In genomic region chr14:45653756-45654155, GRCm38 (mm10) we compare ENCODE assay signal across 16 mouse cellular contexts. TPM values are rescaled to one million over a fixed set of nuclear protein-coding genes. Genes with fewer than 3 reads are reported as not detected.
DNase-seq lines count a peak whose midpoint lies in the region; ATAC-seq and TF ChIP-seq lines count a peak whose summit lies in the region.
"Had no signal": no experiment of that assay in that cellular context is flagged by ENCODE, and none has a peak within 500 bp of the region (broad histone marks: within the 10 kb centered on the region; RNA-seq: fewer than 3 reads in every experiment).

No protein-coding gene starts in this region.

- no peak for TF ChIP-seq POLR2A in heart, adult 2 months (IDR thresholded peaks at IDR 0.05; ENCODE audit: insufficient read depth, low read depth, low read length)

- DNase-seq in heart, adult 2 months: no peak
- no peak for DNase-seq in stomach, postnatal 0 days (ENCODE audit: low spot score)
- DNase-seq in liver, embryonic 14.5 days (ENCODE audit: low read depth in 3 of 3, low spot score in 3 of 3): peak; percentile 81 to 86 (median 83)
- no peak for DNase-seq in gastrocnemius, postnatal 10 days
- no peak for DNase-seq in adrenal gland, adult 8-10 months
- DNase-seq in retina, embryonic 14.5 days (ENCODE audit: low spot score): no peak
- DNase-seq: cerebellum, adult 8-10 months; gastrocnemius, adult 2 months; heart, postnatal 10 days; kidney, adult 11 months; retina, postnatal 1 day had no signal

- H3K4me3 ChIP-seq in heart, embryonic 11.5 days (ENCODE audit: low read depth, low read length): no peak overlapping the region
- H3K4me3 ChIP-seq in heart, adult 2 months: no peak overlapping the region
- H3K4me3 ChIP-seq in stomach, embryonic 15.5 days (replicated peaks): no peak overlapping the region
- H3K4me3 ChIP-seq in stomach, postnatal 0 days (ENCODE audit: low read depth, low read length): no peak overlapping the region
- H3K4me3 ChIP-seq in liver, embryonic 14.5 days (ENCODE audit: insufficient read depth in 1 of 2, low read depth in 2 of 2, low read length in 2 of 2): peak overlapping the region; percentile 36 to 93
- H3K4me3 ChIP-seq: forebrain, embryonic 10.5 days; gastrocnemius, adult 2 months; limb, embryonic 13.5 days; myocyte had no signal

- H3K9me3 ChIP-seq in heart, embryonic 11.5 days (replicated peaks; ENCODE audit: control insufficient read depth, low read length): no peaks in the 10 kb centered on the region
- H3K9me3 ChIP-seq in stomach, embryonic 15.5 days: no peaks in the 10 kb centered on the region
- H3K9me3 ChIP-seq in stomach, postnatal 0 days (ENCODE audit: control insufficient read depth, low read length): no peaks in the 10 kb centered on the region
- no peaks in the 10 kb centered on the region for H3K9me3 ChIP-seq in liver, embryonic 14.5 days (ENCODE audit: control insufficient read depth, low read length)
- H3K9me3 ChIP-seq: forebrain, embryonic 10.5 days; limb, embryonic 13.5 days had no signal

- 49% methylated on average over 2 of the region's 2 CpGs for WGBS in heart, embryonic 11.5 days (ENCODE audit: insufficient replicate concordance)
- WGBS in heart, adult 2 months: 69% methylated on average over 2 of the region's 2 CpGs
- 54% methylated on average over 2 of the region's 2 CpGs for WGBS in stomach, embryonic 15.5 days
- 81% methylated on average over 2 of the region's 2 CpGs for WGBS in stomach, postnatal 0 days
- WGBS in liver, embryonic 14.5 days (ENCODE audit: insufficient replicate concordance): 16% methylated on average over 2 of the region's 2 CpGs

- H3K4me2 ChIP-seq in heart, embryonic 11.5 days: peak overlapping the region; percentile 87; the same call in 1 of the 2 replicates
- no peak overlapping the region for H3K4me2 ChIP-seq in stomach, embryonic 15.5 days
- no peak overlapping the region for H3K4me2 ChIP-seq in stomach, postnatal 0 days (replicated peaks; ENCODE audit: low read depth)
- peak overlapping the region; percentile 90 for H3K4me2 ChIP-seq in liver, embryonic 14.5 days (ENCODE audit: low read depth)
- H3K4me2 ChIP-seq: limb, embryonic 13.5 days had no signal

- no peak overlapping the region for H3K9ac ChIP-seq in heart, embryonic 11.5 days (ENCODE audit: low read depth, low read length)
- no peak overlapping the region for H3K9ac ChIP-seq in heart, adult 2 months (ENCODE audit: low read depth, low read length)
- no peak overlapping the region for H3K9ac ChIP-seq in stomach, embryonic 15.5 days
- H3K9ac ChIP-seq in stomach, postnatal 0 days (ENCODE audit: low read length): no peak overlapping the region
- peak overlapping the region; percentile 70 for H3K9ac ChIP-seq in liver, embryonic 14.5 days (replicated peaks)
- H3K9ac ChIP-seq: limb, embryonic 13.5 days had no signal

- TF ChIP-seq CTCF in heart, adult 2 months (IDR thresholded peaks at IDR 0.05): no peak
- TF ChIP-seq CTCF in stomach, postnatal 0 days (IDR thresholded peaks at IDR 0.05; ENCODE audit: low read depth): no peak
- TF ChIP-seq CTCF in liver, embryonic 14.5 days (IDR thresholded peaks at IDR 0.05; ENCODE audit: low read depth): no peak

- no peaks in the 10 kb centered on the region for H3K36me3 ChIP-seq in heart, embryonic 11.5 days (ENCODE audit: control insufficient read depth, insufficient read depth, low read length)
- no peaks in the 10 kb centered on the region for H3K36me3 ChIP-seq in heart, adult 2 months (ENCODE audit: control insufficient read depth, insufficient read depth, low read length)
- H3K36me3 ChIP-seq in stomach, embryonic 15.5 days: no peaks in the 10 kb centered on the region
- H3K36me3 ChIP-seq in stomach, postnatal 0 days (ENCODE audit: control insufficient read depth, insufficient read depth, low read length): no peaks in the 10 kb centered on the region
- H3K36me3 ChIP-seq in liver, embryonic 14.5 days (replicated peaks; ENCODE audit: control insufficient read depth, insufficient read depth, low read depth): peaks cover 3% of the 10 kb centered on the region; the same call in 1 of the 2 replicates
- H3K36me3 ChIP-seq: forebrain, embryonic 10.5 days; limb, embryonic 13.5 days had no signal

- TF ChIP-seq EP300 in heart, adult 2 months (IDR thresholded peaks at IDR 0.05; ENCODE audit: insufficient read depth, low read depth, low read length): no peak
- no peak for TF ChIP-seq EP300 in stomach, postnatal 0 days (optimal IDR thresholded peaks at IDR 0.05)
- TF ChIP-seq EP300 in liver, embryonic 14.5 days (IDR thresholded peaks at IDR 0.05; ENCODE audit: low read depth): peak; percentile 96

- peaks cover 3% of the 10 kb centered on the region; the same call in 1 of the 2 replicates for H3K79me2 ChIP-seq in heart, adult 2 months (replicated peaks; ENCODE audit: control insufficient read depth, insufficient read depth, low read length)

- H3K27ac ChIP-seq in heart, embryonic 11.5 days (ENCODE audit: low read depth, low read length): peak overlapping the region; percentile 13; the same call in 1 of the 2 replicates
- H3K27ac ChIP-seq in heart, adult 2 months: no peak overlapping the region
- H3K27ac ChIP-seq in stomach, embryonic 15.5 days: no peak overlapping the region
- no peak overlapping the region for H3K27ac ChIP-seq in stomach, postnatal 0 days (replicated peaks)
- peak overlapping the region; percentile 97 for H3K27ac ChIP-seq in liver, embryonic 14.5 days
- H3K27ac ChIP-seq: forebrain, embryonic 10.5 days; gastrocnemius, adult 2 months; limb, embryonic 13.5 days had no signal

- no peaks in the 10 kb centered on the region for H3K27me3 ChIP-seq in heart, embryonic 11.5 days (ENCODE audit: control insufficient read depth, insufficient read depth, low read length)
- H3K27me3 ChIP-seq in heart, adult 2 months (ENCODE audit: control insufficient read depth, insufficient read depth, low read length): no peaks in the 10 kb centered on the region
- H3K27me3 ChIP-seq in stomach, embryonic 15.5 days (replicated peaks): no peaks in the 10 kb centered on the region
- no peaks in the 10 kb centered on the region for H3K27me3 ChIP-seq in stomach, postnatal 0 days (ENCODE audit: control insufficient read depth, insufficient read depth, low read length)
- no peaks in the 10 kb centered on the region for H3K27me3 ChIP-seq in liver, embryonic 14.5 days (ENCODE audit: control insufficient read depth, insufficient read depth, low read length)
- H3K27me3 ChIP-seq: limb, embryonic 13.5 days had no signal

- intact Hi-C loops in heart, adult 2 months (cut with DNase I): loop anchor here (10.0 kb wide), 1 partner anchor 429 kb away; the partner anchor contains the start of gene Txndc16

- peak; percentile 29; the same call in 1 of the 2 replicates for ATAC-seq in heart, embryonic 11.5 days (replicated peaks; ENCODE audit: insufficient number of reproducible peaks, low FRiP score, low TSS enrichment)
- peak; percentile 67; the same call in 1 of the 2 replicates for ATAC-seq in stomach, embryonic 15.5 days (ENCODE audit: insufficient read depth, low FRiP score, low read depth)
- ATAC-seq in stomach, postnatal 0 days (ENCODE audit: low FRiP score, low TSS enrichment): no peak
- peak; percentile 76 for ATAC-seq in liver, embryonic 14.5 days (ENCODE audit: insufficient read depth)

- H3K4me1 ChIP-seq in heart, embryonic 11.5 days (ENCODE audit: control insufficient read depth, insufficient read depth, low read length): peaks cover 18% of the 10 kb centered on the region
- peaks cover 5% of the 10 kb centered on the region for H3K4me1 ChIP-seq in heart, adult 2 months (ENCODE audit: control insufficient read depth, insufficient read depth, low read length)
- H3K4me1 ChIP-seq in stomach, embryonic 15.5 days: peaks cover 14% of the 10 kb centered on the region
- peaks cover 2% of the 10 kb centered on the region; the same call in 1 of the 2 replicates for H3K4me1 ChIP-seq in stomach, postnatal 0 days (replicated peaks; ENCODE audit: control insufficient read depth, insufficient read depth)
- peaks cover 61 to 62% of the 10 kb centered on the region in 2 experiments for H3K4me1 ChIP-seq in liver, embryonic 14.5 days (replicated peaks; ENCODE audit: control insufficient read depth in 2 of 2, insufficient read depth in 2 of 2, low read length in 1 of 2)

RNA-seq across cellular contexts. Expression of gene Ddhd1, which starts 4.2 kb away (rescaled TPM):
- 12.6 and 13.9 TPM in 2 replicates for polyA plus RNA-seq in heart, embryonic 11.5 days (2014; fragmentation: Nextera tagmentation; extraction: Ambion mirVana)
- 1 to 10 TPM; 8.8 to 9.7 TPM for total RNA-seq in heart, adult 2 months (2021)
- polyA plus RNA-seq in heart, adult 2 months (2012; rRNA removed): 6.5 and 10.1 TPM in 2 replicates
- 7.6 and 9.0 TPM in 2 replicates for polyA plus RNA-seq in stomach, embryonic 15.5 days (2015; fragmentation: Nextera tagmentation; extraction: Ambion mirVana)
- polyA plus RNA-seq in stomach, postnatal 0 days (2015; fragmentation: Nextera tagmentation; extraction: Ambion mirVana): 4.4 and 4.5 TPM in 2 replicates
- polyA plus RNA-seq in liver, embryonic 14.5 days (2012; rRNA removed): 12.9 and 15.4 TPM in 2 replicates
- 8.9 and 10.7 TPM in 2 replicates for polyA plus RNA-seq in liver, embryonic 14.5 days (2014; fragmentation: Nextera tagmentation; extraction: Ambion mirVana)
- total RNA-seq in gastrocnemius, postnatal 10 days (2021): 10 to 100 TPM in 1 of 2 experiments, 1 to 10 TPM in 1; 7.4 to 11.2 TPM
- total RNA-seq in adrenal gland, adult 8-10 months (2022): 10 to 100 TPM; 17.1 to 21.1 (median 18.9) TPM

Comparison
In these comparisons a context has a peak if more than half of its experiments do, and no peak if none do; other contexts are left out.
1. H3K27ac ChIP-seq: peak in heart, embryonic 11.5 days (single experiment) and liver, embryonic 14.5 days (single experiment); none in heart, adult 2 months (single experiment), stomach, embryonic 15.5 days (single experiment) and stomach, postnatal 0 days (single experiment).
2. H3K4me2 ChIP-seq: peak in heart, embryonic 11.5 days (single experiment) and liver, embryonic 14.5 days (single experiment); none in stomach, embryonic 15.5 days (single experiment) and stomach, postnatal 0 days (single experiment).
3. H3K4me3 ChIP-seq: peak in liver, embryonic 14.5 days (2 of 2); none in heart, embryonic 11.5 days (single experiment), heart, adult 2 months (single experiment), stomach, embryonic 15.5 days (single experiment) and stomach, postnatal 0 days (single experiment).
4. DNase-seq: peak in liver, embryonic 14.5 days (3 of 3); none in heart, adult 2 months (0 of 2), stomach, postnatal 0 days (single experiment), gastrocnemius, postnatal 10 days (single experiment), adrenal gland, adult 8-10 months (single experiment) and retina, embryonic 14.5 days (single experiment).